ENCODE assay signal across 10 mouse cellular contexts in genomic region chr14:30163733-30164708, GRCm38 (mm10).
DNase-seq lines count a peak whose midpoint lies in the region; ATAC-seq and TF ChIP-seq lines count a peak whose summit lies in the region.
"Had no signal": no experiment of that assay in that cellular context is flagged by ENCODE, and none has a peak within 500 bp of the region (broad histone marks: within the 10 kb centered on the region; RNA-seq: fewer than 3 reads in every experiment).

No protein-coding gene starts in this region.

- H3K9ac ChIP-seq in heart, embryonic 11.5 days (ENCODE audit: low read depth, low read length): no peak overlapping the region
- no peak overlapping the region for H3K9ac ChIP-seq in hindbrain, postnatal 0 days (replicated peaks; ENCODE audit: low read length)
- no peak overlapping the region for H3K9ac ChIP-seq in neural tube, embryonic 15.5 days (replicated peaks)
- no peak overlapping the region for H3K9ac ChIP-seq in liver, embryonic 12.5 days
- H3K9ac ChIP-seq: embryonic facial prominence, embryonic 15.5 days; kidney, embryonic 15.5 days; midbrain, embryonic 12.5 days had no signal

- WGBS in heart, embryonic 10.5 days: 78% methylated on average over 20 of the region's 20 CpGs
- 73% methylated on average over 20 of the region's 20 CpGs for WGBS in heart, embryonic 11.5 days (ENCODE audit: insufficient replicate concordance)
- WGBS in hindbrain, postnatal 0 days: 49% methylated on average over 20 of the region's 20 CpGs
- 60% methylated on average over 20 of the region's 20 CpGs for WGBS in neural tube, embryonic 15.5 days
- WGBS in liver, embryonic 12.5 days (ENCODE audit: insufficient replicate concordance): 70% methylated on average over 20 of the region's 20 CpGs

- no peaks in the 10 kb centered on the region for H3K9me3 ChIP-seq in heart, embryonic 10.5 days
- H3K9me3 ChIP-seq in heart, embryonic 11.5 days (replicated peaks; ENCODE audit: control insufficient read depth, low read length): no peaks in the 10 kb centered on the region
- H3K9me3 ChIP-seq in hindbrain, postnatal 0 days (ENCODE audit: low read length): no peaks in the 10 kb centered on the region
- no peaks in the 10 kb centered on the region for H3K9me3 ChIP-seq in neural tube, embryonic 15.5 days (replicated peaks)
- no peaks in the 10 kb centered on the region for H3K9me3 ChIP-seq in liver, embryonic 12.5 days (replicated peaks)
- H3K9me3 ChIP-seq: embryonic facial prominence, embryonic 15.5 days; kidney, embryonic 15.5 days; midbrain, embryonic 12.5 days had no signal

- H3K27ac ChIP-seq in heart, embryonic 10.5 days: no peak overlapping the region
- H3K27ac ChIP-seq in heart, embryonic 11.5 days (ENCODE audit: low read depth, low read length): no peak overlapping the region
- H3K27ac ChIP-seq in hindbrain, postnatal 0 days: peak overlapping the region; percentile 43; the same call in 1 of the 2 replicates
- peak overlapping the region; percentile 74 for H3K27ac ChIP-seq in neural tube, embryonic 15.5 days (replicated peaks)
- no peak overlapping the region for H3K27ac ChIP-seq in liver, embryonic 12.5 days
- H3K27ac ChIP-seq: embryonic facial prominence, embryonic 15.5 days; kidney, embryonic 15.5 days; midbrain, embryonic 12.5 days had no signal

- DNase-seq in heart, embryonic 10.5 days (ENCODE audit: low spot score): peak; percentile 68
- peak; percentile 42 for DNase-seq in brain, embryonic 18.5 days (ENCODE audit: low read depth, low spot score)
- peak; percentile 85 for DNase-seq in hindbrain, postnatal 0 days (ENCODE audit: low spot score)
- no peak for DNase-seq in thymus, postnatal 25 days

- no peak overlapping the region for H3K4me3 ChIP-seq in heart, embryonic 10.5 days
- H3K4me3 ChIP-seq in heart, embryonic 11.5 days (ENCODE audit: low read depth, low read length): no peak overlapping the region
- H3K4me3 ChIP-seq in hindbrain, postnatal 0 days (ENCODE audit: low read length): no peak overlapping the region
- no peak overlapping the region for H3K4me3 ChIP-seq in neural tube, embryonic 15.5 days (replicated peaks)
- H3K4me3 ChIP-seq in liver, embryonic 12.5 days: no peak overlapping the region
- H3K4me3 ChIP-seq: embryonic facial prominence, embryonic 15.5 days; kidney, embryonic 15.5 days; midbrain, embryonic 12.5 days had no signal

- no peak for TF ChIP-seq CTCF in hindbrain, postnatal 0 days (IDR thresholded peaks at IDR 0.05; ENCODE audit: low read depth)

- peaks cover 4% of the 10 kb centered on the region for H3K4me1 ChIP-seq in heart, embryonic 10.5 days
- H3K4me1 ChIP-seq in heart, embryonic 11.5 days (ENCODE audit: control insufficient read depth, insufficient read depth, low read length): peaks cover 3% of the 10 kb centered on the region; the same call in 1 of the 2 replicates
- H3K4me1 ChIP-seq in hindbrain, postnatal 0 days (ENCODE audit: insufficient read depth, low read length): peaks cover 6% of the 10 kb centered on the region
- H3K4me1 ChIP-seq in neural tube, embryonic 15.5 days: peaks cover 9% of the 10 kb centered on the region
- H3K4me1 ChIP-seq in liver, embryonic 12.5 days: peaks cover 3% of the 10 kb centered on the region; the same call in 1 of the 2 replicates
- H3K4me1 ChIP-seq: embryonic facial prominence, embryonic 15.5 days; kidney, embryonic 15.5 days had no signal

- no peak overlapping the region for H3K4me2 ChIP-seq in heart, embryonic 11.5 days
- peak overlapping the region; percentile 27; the same call in 1 of the 2 replicates for H3K4me2 ChIP-seq in hindbrain, postnatal 0 days (ENCODE audit: low read depth, low read length)
- H3K4me2 ChIP-seq in neural tube, embryonic 15.5 days: peak overlapping the region; percentile 29
- H3K4me2 ChIP-seq in liver, embryonic 12.5 days: no peak overlapping the region
- H3K4me2 ChIP-seq: embryonic facial prominence, embryonic 15.5 days; kidney, embryonic 15.5 days; midbrain, embryonic 12.5 days had no signal

- no peak for ATAC-seq in heart, embryonic 11.5 days (replicated peaks; ENCODE audit: insufficient number of reproducible peaks, low FRiP score, low TSS enrichment)
- peak; percentile 90 for ATAC-seq in hindbrain, postnatal 0 days
- ATAC-seq in neural tube, embryonic 15.5 days (ENCODE audit: low FRiP score): peak; percentile 70
- ATAC-seq in liver, embryonic 12.5 days: no peak

- H3K27me3 ChIP-seq in heart, embryonic 10.5 days (ENCODE audit: insufficient read depth, poor library complexity, severe bottlenecking): no peaks in the 10 kb centered on the region
- H3K27me3 ChIP-seq in heart, embryonic 11.5 days (ENCODE audit: control insufficient read depth, insufficient read depth, low read length): no peaks in the 10 kb centered on the region
- no peaks in the 10 kb centered on the region for H3K27me3 ChIP-seq in hindbrain, postnatal 0 days (ENCODE audit: insufficient read depth, low read length)
- H3K27me3 ChIP-seq in neural tube, embryonic 15.5 days (replicated peaks): no peaks in the 10 kb centered on the region
- no peaks in the 10 kb centered on the region for H3K27me3 ChIP-seq in liver, embryonic 12.5 days (replicated peaks)
- H3K27me3 ChIP-seq: embryonic facial prominence, embryonic 15.5 days; kidney, embryonic 15.5 days; midbrain, embryonic 12.5 days had no signal

- no peaks in the 10 kb centered on the region for H3K36me3 ChIP-seq in heart, embryonic 10.5 days
- H3K36me3 ChIP-seq in heart, embryonic 11.5 days (ENCODE audit: control insufficient read depth, insufficient read depth, low read length): no peaks in the 10 kb centered on the region
- no peaks in the 10 kb centered on the region for H3K36me3 ChIP-seq in hindbrain, postnatal 0 days (ENCODE audit: insufficient read depth, low read length)
- H3K36me3 ChIP-seq in neural tube, embryonic 15.5 days: no peaks in the 10 kb centered on the region
- H3K36me3 ChIP-seq in liver, embryonic 12.5 days: no peaks in the 10 kb centered on the region
- H3K36me3 ChIP-seq: embryonic facial prominence, embryonic 15.5 days; kidney, embryonic 15.5 days; midbrain, embryonic 12.5 days had no signal

Comparison
In these comparisons a context has a peak if more than half of its experiments do, and no peak if none do; other contexts are left out.
1. H3K27ac ChIP-seq: peak in hindbrain, postnatal 0 days (single experiment) and neural tube, embryonic 15.5 days (single experiment); none in heart, embryonic 10.5 days (single experiment), heart, embryonic 11.5 days (single experiment) and liver, embryonic 12.5 days (single experiment).
2. ATAC-seq: peak in hindbrain, postnatal 0 days (single experiment) and neural tube, embryonic 15.5 days (single experiment); none in heart, embryonic 11.5 days (single experiment) and liver, embryonic 12.5 days (single experiment).
3. H3K4me2 ChIP-seq: peak in hindbrain, postnatal 0 days (single experiment) and neural tube, embryonic 15.5 days (single experiment); none in heart, embryonic 11.5 days (single experiment) and liver, embryonic 12.5 days (single experiment).